Mouse (Mus musculus) kidney, adult 2 months (tissue): ENCODE data around the gene Noc4l. TPM values are rescaled to one million over a fixed set of nuclear protein-coding genes. Genes with fewer than 3 reads are reported as not detected.

Experiments
- DNase-seq: peaks from one replicate; pipeline ENCODE4 v3.0.0; 2021
- H3K27ac ChIP-seq: fragments of 200-500 bp; 2 replicates; pipeline ENCODE4 v1.5.1; 2012; ENCODE audit warnings: low read depth, low read length, control low read depth, inconsistent platforms; ENCODE audit not compliant: insufficient read depth
- H3K27me3 ChIP-seq: fragments of 200-500 bp; replicated peaks from 2 replicates; pipeline ENCODE4 v1.6.1; 2012; ENCODE audit warnings: mild to moderate bottlenecking, moderate library complexity, low read length, inconsistent platforms; ENCODE audit not compliant: control insufficient read depth, insufficient read depth
- H3K36me3 ChIP-seq: fragments of 200-500 bp; 2 replicates; pipeline ENCODE4 v1.6.1; 2012; ENCODE audit warnings: mild to moderate bottlenecking, moderate library complexity, low read length, inconsistent platforms; ENCODE audit not compliant: control insufficient read depth, insufficient read depth
- H3K4me1 ChIP-seq: fragments of 200-500 bp; 2 replicates; pipeline ENCODE4 v1.6.1; 2011; ENCODE audit warnings: low read length; ENCODE audit not compliant: control insufficient read depth, insufficient read depth
- H3K4me3 ChIP-seq: fragments of 200-500 bp; 2 replicates; pipeline ENCODE4 v1.5.1; 2011; ENCODE audit warnings: mild to moderate bottlenecking, low read depth, low read length, control low read depth; ENCODE audit not compliant: insufficient read depth
- CTCF ChIP-seq: fragments of 200-500 bp; conservative IDR thresholded peaks from 2 replicates; pipeline ENCODE4 v1.5.1; 2011; ENCODE audit warnings: low read depth, mild to moderate bottlenecking, control low read depth, low read length, moderate library complexity, mixed read lengths; ENCODE audit not compliant: insufficient read depth, insufficient read length
- POLR2A ChIP-seq: fragments of 200-500 bp; IDR thresholded peaks from one replicate; pipeline ENCODE4 v1.6.1; 2011; ENCODE audit warnings: low read depth, low read length, control low read depth
- WGBS: fragments of 180-500 bp; shearing (Covaris S2); methylation state at CpG from one replicate; pipeline ENCODE4 v1.1.7; 2018; 5-methylcytosine and 5-hydroxymethylcytosine counted together
- polyA plus RNA-seq: library from polyadenylated mRNA; depleted of rRNA; stranded (reverse); fragments of >200 nt; gene quantifications from 2 replicates; pipeline ENCODE4 v1.2.3, GENCODE M21; 2012; rRNA removed

The Noc4l gene
- 32.6 and 40.9 TPM in 2 replicates for polyA plus RNA-seq

DNA sequence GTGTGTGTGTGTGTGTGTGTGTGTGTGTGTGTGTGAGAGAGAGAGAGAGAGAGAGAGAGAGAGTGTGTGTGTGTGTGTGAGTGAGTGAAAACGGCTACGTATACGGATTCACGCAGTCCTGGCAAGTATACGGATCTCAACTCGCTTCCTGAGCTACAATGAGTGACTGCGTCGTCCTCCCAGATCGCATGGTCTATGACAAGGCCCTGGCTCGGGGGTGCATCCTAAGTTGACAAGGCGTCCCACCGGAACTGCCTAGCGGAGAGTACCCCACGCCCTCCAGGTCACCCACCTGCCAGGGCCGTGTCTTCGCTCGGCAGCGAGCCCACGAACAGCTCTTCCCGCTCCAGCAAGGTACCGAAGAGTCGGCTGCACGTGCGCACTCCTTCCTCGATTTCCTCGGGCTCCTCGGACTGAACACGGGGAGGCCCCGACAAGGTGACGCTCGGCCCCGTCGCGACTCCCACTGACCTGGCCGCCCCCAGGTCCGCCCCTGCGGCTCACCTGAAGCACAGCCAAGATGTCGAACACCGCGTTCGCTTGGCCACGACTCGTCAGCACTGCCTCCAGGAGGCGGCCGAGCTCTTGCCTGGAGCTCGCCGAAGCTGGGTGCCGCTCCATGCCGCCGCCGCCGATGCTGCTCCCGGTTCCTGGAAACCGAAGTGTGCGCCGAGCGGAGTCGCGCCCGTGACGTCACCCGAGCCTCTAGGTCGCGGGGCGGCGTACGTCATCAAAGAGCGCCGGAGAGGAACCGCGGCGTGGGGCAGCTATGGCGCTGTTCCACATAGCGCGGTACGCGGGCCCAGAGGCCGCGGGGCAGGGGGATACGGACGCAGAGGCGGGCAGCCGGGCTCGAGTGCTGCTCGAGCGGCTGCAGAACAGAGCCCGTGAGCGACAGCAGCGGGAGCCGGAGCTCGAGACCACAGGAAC, at the start of gene Noc4l, which contains the start of gene Ddx51:
Gene Noc4l (minus strand): TSS at position 699 of the 930 bp plus-strand sequence.
Gene Ddx51 (plus strand): TSS at position 733 of the 930 bp plus-strand sequence.
- Histone ChIP-seq H3K27ac (no peak within 1 kb of the TSS), H3K4me3 (peak within 1 kb of the TSS; percentile 95), H3K4me1 (peaks cover 6% of the 10 kb centered on the region), H3K27me3 (no peaks in the 10 kb centered on the region), H3K36me3 (0 out of 2 replicates have a peak, but pooled peaks cover 1% of the 10 kb centered on the region)
- DNase-seq, result peak; percentile 96
- no peak for TF ChIP-seq CTCF
- TF ChIP-seq POLR2A, result no peak
- WGBS, result under 1% methylated on average over 91 of the region's 91 CpGs

DNA sequence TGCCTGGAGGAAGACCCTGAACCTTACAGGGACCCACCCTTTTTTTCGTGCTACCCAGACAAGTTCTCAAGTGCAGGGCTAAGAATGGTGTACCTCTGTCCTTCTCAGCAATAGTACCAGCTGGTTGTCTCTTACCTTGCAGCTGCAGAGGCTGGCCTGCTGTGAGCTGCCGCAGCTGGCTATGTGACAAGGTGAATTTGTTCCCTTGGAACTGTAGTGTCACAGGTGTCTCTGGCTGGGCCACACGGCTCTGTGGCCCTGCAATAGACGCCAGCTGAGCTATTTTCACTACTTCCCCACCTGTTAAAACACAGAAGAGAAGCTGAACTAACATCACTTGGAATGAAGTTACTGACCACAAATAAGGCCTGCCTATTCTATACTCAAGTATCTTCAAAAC, 45.4 kb upstream of the Noc4l start:
- no peaks in the 10 kb centered on the region for H3K4me1 ChIP-seq
- peaks cover 11% of the 10 kb centered on the region for H3K36me3 ChIP-seq
- no peak for TF ChIP-seq POLR2A
- no peak for TF ChIP-seq CTCF
- DNase-seq, result no peak
- no peak overlapping the region for H3K27ac ChIP-seq
- 84% methylated on average over 4 of the region's 4 CpGs for WGBS
- H3K27me3 ChIP-seq, result no peaks in the 10 kb centered on the region
- no peak overlapping the region for H3K4me3 ChIP-seq

DNA sequence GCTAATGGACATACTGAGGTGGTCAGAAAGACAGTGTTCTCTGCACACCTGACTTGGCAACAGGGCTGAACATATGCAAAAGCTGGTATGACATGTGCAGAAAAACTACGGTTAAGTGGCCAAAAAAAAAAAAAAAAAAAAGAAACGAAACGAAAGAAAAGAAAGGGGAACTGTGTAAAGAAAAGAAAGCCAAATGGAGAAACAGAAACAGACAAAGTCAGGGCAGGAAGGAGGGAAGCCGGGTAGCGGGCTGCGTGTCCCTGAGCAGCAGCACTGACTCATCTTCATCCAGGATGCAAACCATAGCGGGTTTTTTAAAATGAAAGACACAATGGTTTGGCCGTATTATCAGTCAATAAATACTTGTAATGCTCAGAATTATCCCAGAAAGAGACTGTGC, 28.8 kb upstream of the Noc4l start:
- no peak for DNase-seq
- Histone ChIP-seq H3K4me1 (no peaks in the 10 kb centered on the region), H3K36me3 (peaks cover 8% of the 10 kb centered on the region), H3K4me3 (no peak overlapping the region), H3K27ac (no peak overlapping the region), H3K27me3 (no peaks in the 10 kb centered on the region)
- WGBS, result 87% methylated on average over 8 of the region's 8 CpGs
- TF ChIP-seq CTCF, result no peak
- TF ChIP-seq POLR2A, result no peak

DNA sequence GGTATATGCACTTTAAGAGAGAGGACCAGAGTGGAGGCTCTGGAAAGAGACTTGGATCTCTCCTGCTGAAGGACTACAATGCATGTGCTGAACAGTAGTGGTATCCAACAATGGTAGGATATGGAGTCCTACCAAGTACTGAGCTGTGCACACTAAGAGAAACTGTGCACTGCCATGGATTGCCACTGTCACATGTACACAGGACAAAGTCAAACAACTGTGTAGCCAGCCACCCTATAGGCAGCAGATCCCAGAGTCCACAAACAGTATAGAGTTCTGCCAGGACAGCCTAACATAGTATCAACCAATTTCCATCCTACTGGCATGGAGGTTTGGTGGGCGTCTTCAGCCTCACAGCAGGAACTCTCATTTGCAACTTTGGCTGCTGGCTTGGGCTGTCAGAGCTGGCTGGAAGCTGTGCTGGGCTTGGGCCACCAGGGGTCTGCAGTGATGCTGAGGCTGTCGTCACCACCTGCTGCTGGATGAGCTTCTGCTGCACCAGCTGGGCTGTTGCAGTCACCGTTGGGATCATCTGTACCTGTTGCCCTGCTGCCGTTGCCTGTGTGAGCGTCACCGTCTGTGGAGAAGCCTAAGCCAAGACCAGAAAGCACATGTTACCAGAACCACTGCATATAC, 12.4 kb upstream of the Noc4l start:
- WGBS, result 76% methylated on average over 6 of the region's 6 CpGs
- TF ChIP-seq CTCF (no peak), POLR2A (no peak)
- Histone ChIP-seq H3K27me3 (no peaks in the 10 kb centered on the region), H3K36me3 (peaks cover 5% of the 10 kb centered on the region), H3K4me3 (no peak overlapping the region), H3K4me1 (no peaks in the 10 kb centered on the region), H3K27ac (no peak overlapping the region)
- no peak for DNase-seq

DNA sequence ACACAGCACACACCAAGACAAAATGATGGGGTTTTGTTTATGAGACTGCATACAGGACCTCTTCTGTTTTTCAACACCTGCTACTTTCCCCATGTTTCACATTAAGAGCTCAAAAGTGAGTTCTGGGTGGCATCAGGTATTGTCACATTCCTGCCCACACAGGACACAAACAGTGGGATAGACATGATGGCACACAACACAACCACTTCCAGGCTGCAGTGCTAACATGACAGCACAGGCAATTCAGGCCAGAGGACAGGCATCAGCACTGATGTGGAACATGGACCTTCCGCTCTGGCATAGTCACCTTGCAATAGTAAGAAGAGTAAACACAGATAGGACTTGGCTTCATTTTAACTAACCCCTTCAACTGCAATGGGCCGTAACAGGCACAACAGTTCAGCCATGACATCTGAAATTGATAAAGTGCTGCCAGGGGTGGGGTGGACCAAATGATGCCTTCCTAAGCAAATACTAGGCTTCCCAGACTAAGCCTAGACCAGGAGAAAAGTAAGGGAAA, 11.6 kb upstream of the Noc4l start:
- Histone ChIP-seq H3K27ac (no peak overlapping the region), H3K4me1 (no peaks in the 10 kb centered on the region), H3K27me3 (no peaks in the 10 kb centered on the region), H3K36me3 (peaks cover 2% of the 10 kb centered on the region), H3K4me3 (no peak overlapping the region)
- WGBS, result 75% methylated on average over 2 of the region's 2 CpGs
- peak; percentile 10 for DNase-seq
- TF ChIP-seq CTCF, result no peak
- TF ChIP-seq POLR2A, result no peak

DNA sequence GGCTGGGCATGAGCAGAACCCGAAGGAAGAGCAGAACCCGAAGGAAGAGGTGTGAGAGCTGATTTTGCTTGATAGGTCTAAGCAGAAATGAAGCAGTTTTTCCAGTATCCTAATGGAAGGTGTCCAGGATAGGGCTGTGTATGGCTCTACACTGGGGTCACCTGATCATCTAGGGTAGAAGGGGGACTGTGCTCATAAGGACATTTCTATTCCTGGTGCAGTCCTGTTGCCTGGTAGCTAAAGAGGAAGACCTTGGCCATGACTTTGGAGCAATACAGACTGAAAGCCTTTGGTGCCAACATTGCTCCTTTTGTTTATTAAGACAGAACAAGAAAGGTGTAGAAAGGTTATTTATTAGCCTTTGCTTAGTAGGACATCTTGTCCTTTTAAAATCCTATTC, 10.8 kb upstream of the Noc4l start:
- no peak for TF ChIP-seq CTCF
- TF ChIP-seq POLR2A, result no peak
- H3K36me3 ChIP-seq, result peaks cover 2% of the 10 kb centered on the region; the same call in 1 of the 2 replicates
- no peaks in the 10 kb centered on the region for H3K27me3 ChIP-seq
- no peak for DNase-seq
- H3K27ac ChIP-seq, result no peak overlapping the region
- H3K4me1 ChIP-seq, result no peaks in the 10 kb centered on the region
- WGBS, result 89% methylated on average over 2 of the region's 2 CpGs
- no peak overlapping the region for H3K4me3 ChIP-seq

DNA sequence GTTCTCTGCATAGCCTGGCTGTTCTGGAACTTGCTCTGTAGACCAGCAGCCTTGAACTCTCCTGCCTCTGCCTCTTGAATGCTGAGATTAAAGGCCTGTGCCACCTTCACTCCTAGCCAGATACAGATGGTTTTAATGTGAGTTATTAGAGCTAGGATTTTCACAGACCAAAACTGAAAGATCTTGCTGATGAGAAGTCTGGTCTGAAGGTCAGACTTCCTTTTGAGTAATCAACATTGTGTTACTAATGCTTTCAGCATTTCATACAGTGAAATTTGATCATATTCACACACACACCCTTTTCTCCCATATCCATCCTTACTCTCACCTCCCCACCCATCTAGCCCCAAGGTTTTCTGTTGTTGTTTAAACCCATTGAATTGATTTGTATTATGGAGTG, 6.5 kb upstream of the Noc4l start:
- Histone ChIP-seq H3K36me3 (peaks cover 3% of the 10 kb centered on the region; the same call in 1 of the 2 replicates), H3K27ac (no peak overlapping the region), H3K4me3 (no peak overlapping the region), H3K4me1 (no peaks in the 10 kb centered on the region), H3K27me3 (no peaks in the 10 kb centered on the region)
- no peak for TF ChIP-seq CTCF
- TF ChIP-seq POLR2A, result no peak
- DNase-seq, result no peak
